Mouse (Mus musculus): ENCODE measurements around the gene Serpina3f. TPM values are rescaled to one million over a fixed set of nuclear protein-coding genes. Genes with fewer than 3 reads are reported as not detected.
"Not testable (repeated sequence)": the region's sequence is repeated elsewhere in the genome, so short reads cannot be mapped to it uniquely, and the experiment has no call there.

The Serpina3f gene
- polyA plus RNA-seq, 1 experiment from 2014 or later, result 0.06 TPM

DNA sequence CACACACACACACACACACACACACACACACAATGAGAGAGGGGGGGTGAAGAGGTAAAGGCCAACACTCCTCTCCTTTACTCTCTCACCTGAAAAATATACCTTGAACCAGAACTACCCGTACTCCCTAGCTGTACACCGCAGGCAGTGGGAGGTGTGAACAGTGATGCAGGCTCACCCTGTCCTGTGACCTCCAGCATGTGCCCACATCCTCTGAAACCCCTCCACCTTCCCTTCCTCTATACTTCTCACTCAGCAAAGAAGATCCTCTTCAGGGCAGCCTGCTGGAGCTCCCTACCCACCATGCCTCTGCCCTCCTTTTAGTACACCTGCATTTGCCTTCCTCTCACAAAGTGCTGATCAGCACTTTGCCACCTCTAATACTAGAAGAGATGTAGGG lies 4.5 kb upstream of the Serpina3f start:
- WGBS, result 86% methylated on average over 2 of the region's 2 CpGs
- no peak for ATAC-seq (ENCODE audit: low read depth)
- no peaks in the 10 kb centered on the region for H3K4me1 ChIP-seq (replicated peaks; ENCODE audit: control insufficient read depth, insufficient read depth, low read length)

DNA sequence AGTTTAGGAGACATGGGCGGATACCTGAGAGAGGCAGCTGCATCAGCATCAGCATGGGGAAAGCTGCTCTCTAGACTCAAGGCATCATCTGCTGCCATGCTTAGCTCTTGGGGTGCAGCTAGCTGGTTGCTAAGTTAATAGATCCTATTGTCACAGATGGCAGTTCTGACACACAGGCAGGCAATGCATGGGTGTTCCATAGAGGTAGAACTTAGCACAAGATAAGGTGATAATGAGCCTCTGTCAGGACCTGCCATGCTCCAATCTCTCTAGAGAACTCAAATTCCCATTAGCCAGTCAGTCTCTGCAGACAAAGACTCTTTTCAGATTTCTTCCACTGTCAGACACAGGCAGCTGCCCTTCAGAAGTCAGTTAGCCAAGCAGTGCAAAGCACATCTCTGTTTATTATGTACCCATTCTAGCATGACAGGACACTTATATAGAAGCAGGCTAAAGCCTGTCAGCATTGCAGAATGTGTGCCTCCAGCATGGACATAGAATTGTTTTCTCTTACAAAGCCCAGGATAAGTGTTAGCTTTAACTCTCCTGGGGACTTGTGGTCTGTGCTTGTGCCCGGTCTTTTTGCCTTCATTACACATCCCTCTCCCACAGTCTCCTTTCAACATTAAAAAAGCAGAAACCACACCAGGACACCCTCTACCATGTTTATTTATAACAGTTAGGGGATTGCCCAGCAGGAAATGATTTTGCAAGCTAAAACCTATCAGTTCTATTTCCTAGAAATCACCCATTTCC lies 477 bp upstream of the Serpina3f start:
- Histone ChIP-seq H3K9me3 (ENCODE audit: control insufficient read depth, low read length) (no peaks in the 10 kb centered on the region), H3K36me3 (ENCODE audit: control insufficient read depth, insufficient read depth, low read length) (no peaks in the 10 kb centered on the region), H3K4me2 (ENCODE audit: low read depth, low read length) (no peak overlapping the region), H3K9ac (ENCODE audit: low read length) (no peak overlapping the region), H3K4me3 (ENCODE audit: low read length) (no peak overlapping the region), H3K27ac (ENCODE audit: low read length) (no peak overlapping the region), H3K27me3 (ENCODE audit: control insufficient read depth, insufficient read depth, low read depth, low read length) (no peaks in the 10 kb centered on the region), H3K4me1 (replicated peaks; ENCODE audit: control insufficient read depth, insufficient read depth, low read length) (no peaks in the 10 kb centered on the region)
- no peak for ATAC-seq (ENCODE audit: low read depth)
- WGBS, result 52% methylated on average over 2 of the region's 2 CpGs

More for the DNA sequence above, 4.5 kb upstream of the Serpina3f start:
- H3K36me3 ChIP-seq (ENCODE audit: control insufficient read depth, insufficient read depth, low read length), result no peaks in the 10 kb centered on the region
- no peak overlapping the region for H3K4me3 ChIP-seq (ENCODE audit: low read length)
- no peaks in the 10 kb centered on the region for H3K27me3 ChIP-seq (ENCODE audit: control insufficient read depth, insufficient read depth, low read depth, low read length)
- H3K27ac ChIP-seq (ENCODE audit: low read length), result no peak overlapping the region
- no peak overlapping the region for H3K4me2 ChIP-seq (ENCODE audit: low read depth, low read length)
- no peaks in the 10 kb centered on the region for H3K9me3 ChIP-seq (ENCODE audit: control insufficient read depth, low read length)
- H3K9ac ChIP-seq (ENCODE audit: low read length), result no peak overlapping the region

DNA sequence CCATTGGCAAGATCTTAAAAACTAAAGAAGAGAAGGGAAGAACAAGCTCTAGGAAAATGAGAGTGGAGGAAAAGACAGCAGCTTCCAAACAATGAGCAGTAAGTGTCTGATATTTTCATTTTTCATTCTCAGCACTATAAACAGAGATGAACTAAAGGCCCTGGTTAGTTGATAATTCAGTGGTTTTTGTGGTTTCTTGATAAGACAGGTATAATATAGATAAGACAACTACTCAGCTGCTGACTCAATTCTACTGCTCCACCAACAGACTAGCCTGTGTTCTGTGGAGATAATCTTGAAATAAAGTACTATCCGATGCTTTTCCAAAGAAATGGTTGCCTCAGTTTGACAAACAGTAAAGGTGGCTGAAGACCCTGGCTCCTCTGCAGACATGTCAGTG lies 905 bp downstream of the Serpina3f start:
- 77% methylated on average over 1 of the region's 1 CpGs for WGBS
- ATAC-seq (ENCODE audit: low read depth), result no peak

DNA sequence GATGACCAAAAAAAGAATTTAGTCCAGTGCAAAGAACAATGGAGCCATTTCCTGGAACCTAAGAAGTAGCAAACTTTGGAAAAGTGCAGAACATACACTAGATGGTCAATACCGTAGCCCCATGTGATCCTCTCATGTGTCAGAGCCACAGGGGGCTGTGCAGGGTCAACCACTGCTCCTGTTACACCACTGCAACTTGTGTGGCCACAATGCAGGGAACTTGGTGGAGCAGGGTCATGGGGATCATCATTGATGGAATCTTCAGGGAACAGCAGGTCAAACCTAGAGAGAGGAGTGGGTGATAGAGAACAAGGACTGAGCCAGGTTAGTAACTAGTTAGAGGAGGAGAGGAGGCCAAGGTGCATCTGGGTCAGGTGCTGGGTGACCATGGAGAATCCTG lies 7.3 kb downstream of the Serpina3f start:
- Histone ChIP-seq H3K4me1 (replicated peaks; ENCODE audit: control insufficient read depth, insufficient read depth, low read length) (no peaks in the 10 kb centered on the region), H3K4me3 (ENCODE audit: low read length) (no peak overlapping the region), H3K27me3 (ENCODE audit: control insufficient read depth, insufficient read depth, low read depth, low read length) (no peaks in the 10 kb centered on the region), H3K36me3 (ENCODE audit: control insufficient read depth, insufficient read depth, low read length) (no peaks in the 10 kb centered on the region), H3K9ac (ENCODE audit: low read length) (no peak overlapping the region), H3K9me3 (ENCODE audit: control insufficient read depth, low read length) (no peaks in the 10 kb centered on the region), H3K27ac (ENCODE audit: low read length) (no peak overlapping the region), H3K4me2 (ENCODE audit: low read depth, low read length) (no peak overlapping the region)
- ATAC-seq (ENCODE audit: low read depth), result no peak
- 68% methylated on average over 1 of the region's 1 CpGs for WGBS

More for the DNA sequence above, 905 bp downstream of the Serpina3f start:
- Histone ChIP-seq H3K4me2 (ENCODE audit: low read depth, low read length) (no peak overlapping the region), H3K36me3 (ENCODE audit: control insufficient read depth, insufficient read depth, low read length) (no peaks in the 10 kb centered on the region), H3K9me3 (ENCODE audit: control insufficient read depth, low read length) (no peaks in the 10 kb centered on the region), H3K27me3 (ENCODE audit: control insufficient read depth, insufficient read depth, low read depth, low read length) (no peaks in the 10 kb centered on the region), H3K4me3 (ENCODE audit: low read length) (no peak overlapping the region), H3K4me1 (replicated peaks; ENCODE audit: control insufficient read depth, insufficient read depth, low read length) (no peaks in the 10 kb centered on the region), H3K27ac (ENCODE audit: low read length) (no peak overlapping the region), H3K9ac (ENCODE audit: low read length) (no peak overlapping the region)

- H3K9me3 ChIP-seq (ENCODE audit: control insufficient read depth, low read length), result no peaks in the 10 kb centered on the region
- no peak overlapping the region for H3K4me3 ChIP-seq (ENCODE audit: low read length)
- H3K36me3 ChIP-seq (ENCODE audit: control insufficient read depth, insufficient read depth, low read length), result no peaks in the 10 kb centered on the region
- no peak overlapping the region for H3K4me2 ChIP-seq (ENCODE audit: low read depth, low read length)
- H3K27me3 ChIP-seq (ENCODE audit: control insufficient read depth, insufficient read depth, low read depth, low read length), result no peaks in the 10 kb centered on the region
- 51% methylated on average over 1 of the region's 1 CpGs for WGBS
- H3K9ac ChIP-seq (ENCODE audit: low read length), result no peak overlapping the region
- no peak for ATAC-seq (ENCODE audit: low read depth)
- no peaks in the 10 kb centered on the region for H3K4me1 ChIP-seq (replicated peaks; ENCODE audit: control insufficient read depth, insufficient read depth, low read length)
- no peak overlapping the region for H3K27ac ChIP-seq (ENCODE audit: low read length)
Observed at GRCm38 (mm10) chr12:104223690-104224089, 9.3 kb downstream of the Serpina3f start.

GRCm38 (mm10) chr12:104224598-104225300 lies 10.4 kb downstream of the Serpina3f start:
- H3K27me3 ChIP-seq (ENCODE audit: control insufficient read depth, insufficient read depth, low read depth, low read length), result no peaks in the 10 kb centered on the region
- H3K9me3 ChIP-seq (ENCODE audit: control insufficient read depth, low read length), result no peaks in the 10 kb centered on the region
- no peak for ATAC-seq (ENCODE audit: low read depth)
- H3K9ac ChIP-seq (ENCODE audit: low read length), result no peak overlapping the region
- no peak overlapping the region for H3K4me2 ChIP-seq (ENCODE audit: low read depth, low read length)
- no peak overlapping the region for H3K4me3 ChIP-seq (ENCODE audit: low read length)
- no peak overlapping the region for H3K27ac ChIP-seq (ENCODE audit: low read length)
- no peaks in the 10 kb centered on the region for H3K36me3 ChIP-seq (ENCODE audit: control insufficient read depth, insufficient read depth, low read length)
- 57% methylated on average over 7 of the region's 7 CpGs for WGBS
- no peaks in the 10 kb centered on the region for H3K4me1 ChIP-seq (replicated peaks; ENCODE audit: control insufficient read depth, insufficient read depth, low read length)

DNA sequence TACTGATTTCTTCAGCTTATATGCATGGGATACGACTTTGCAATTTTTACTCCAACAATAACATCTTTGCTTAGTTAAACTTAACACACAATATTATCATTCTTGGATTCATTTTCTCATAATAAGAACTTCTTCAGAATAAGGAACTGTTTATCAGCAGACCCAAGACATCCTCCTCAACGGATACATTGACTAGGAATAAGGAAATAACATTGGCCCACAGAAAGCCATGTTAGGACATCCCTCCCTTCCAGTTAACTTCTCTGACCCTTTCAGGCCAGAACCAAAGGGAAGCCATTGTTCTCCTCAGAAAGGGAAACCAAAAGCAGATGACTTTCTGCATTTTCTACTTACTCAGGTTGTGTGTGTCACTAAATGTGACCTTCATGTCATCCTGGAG lies 16.4 kb downstream of the Serpina3f start:
- no peak overlapping the region for H3K27ac ChIP-seq (ENCODE audit: low read length)
- WGBS, result 57% methylated on average over 2 of the region's 2 CpGs
- no peak for ATAC-seq (ENCODE audit: low read depth)
- no peaks in the 10 kb centered on the region for H3K27me3 ChIP-seq (ENCODE audit: control insufficient read depth, insufficient read depth, low read depth, low read length)
- H3K4me2 ChIP-seq (ENCODE audit: low read depth, low read length), result no peak overlapping the region
- no peaks in the 10 kb centered on the region for H3K36me3 ChIP-seq (ENCODE audit: control insufficient read depth, insufficient read depth, low read length)
- H3K4me1 ChIP-seq (replicated peaks; ENCODE audit: control insufficient read depth, insufficient read depth, low read length), result no peaks in the 10 kb centered on the region
- H3K9me3 ChIP-seq (ENCODE audit: control insufficient read depth, low read length), result no peaks in the 10 kb centered on the region
- H3K4me3 ChIP-seq (ENCODE audit: low read length), result no peak overlapping the region
- H3K9ac ChIP-seq (ENCODE audit: low read length), result no peak overlapping the region

DNA sequence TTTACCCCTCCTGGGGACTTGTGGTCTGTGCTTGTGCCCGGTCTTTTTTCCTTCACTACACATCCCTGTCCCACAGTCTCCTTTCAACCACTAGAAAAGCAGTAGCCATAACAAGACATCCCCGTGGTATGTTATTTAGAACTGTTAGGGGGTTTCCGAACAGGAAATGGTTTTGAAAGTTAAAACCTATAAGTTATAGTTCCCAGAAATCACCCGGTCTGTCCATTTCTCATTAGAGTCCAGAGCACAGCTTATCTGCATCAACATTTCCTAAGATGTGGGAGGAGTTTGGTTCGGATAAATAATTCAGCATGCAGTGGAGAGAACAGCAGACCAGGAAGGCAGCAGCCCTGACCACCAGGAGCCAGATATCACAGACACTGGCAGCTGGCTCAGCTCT lies 21.6 kb downstream of the Serpina3f start, which contains the start of gene Serpina3g:
Gene Serpina3g (plus strand): TSS at position 331 of the 400 bp plus-strand sequence.
- Histone ChIP-seq H3K4me3 (ENCODE audit: low read length) (no peak within 1 kb of the TSS), H3K27me3 (ENCODE audit: control insufficient read depth, insufficient read depth, low read depth, low read length) (no peaks in the 10 kb centered on the region), H3K9me3 (ENCODE audit: control insufficient read depth, low read length) (no peaks in the 10 kb centered on the region), H3K36me3 (ENCODE audit: control insufficient read depth, insufficient read depth, low read length) (no peaks in the 10 kb centered on the region), H3K4me2 (ENCODE audit: low read depth, low read length) (no peak within 1 kb of the TSS), H3K9ac (ENCODE audit: low read length) (no peak within 1 kb of the TSS), H3K27ac (ENCODE audit: low read length) (no peak within 1 kb of the TSS), H3K4me1 (replicated peaks; ENCODE audit: control insufficient read depth, insufficient read depth, low read length) (no peaks in the 10 kb centered on the region)
- no peak for ATAC-seq (ENCODE audit: low read depth)
- WGBS, result 35% methylated on average over 5 of the region's 5 CpGs

- ATAC-seq (ENCODE audit: low read depth); H3K4me3 ChIP-seq (ENCODE audit: low read length); H3K4me1 ChIP-seq (replicated peaks; ENCODE audit: control insufficient read depth, insufficient read depth, low read length); H3K9me3 ChIP-seq (ENCODE audit: control insufficient read depth, low read length); H3K9ac ChIP-seq (ENCODE audit: low read length); H3K27me3 ChIP-seq (ENCODE audit: control insufficient read depth, insufficient read depth, low read depth, low read length); H3K27ac ChIP-seq (ENCODE audit: low read length); H3K36me3 ChIP-seq (ENCODE audit: control insufficient read depth, insufficient read depth, low read length); H3K4me2 ChIP-seq (ENCODE audit: low read depth, low read length): not testable (repeated sequence)
- 75% methylated on average over 1 of the region's 1 CpGs for WGBS
Observed at GRCm38 (mm10) chr12:104238048-104238447, 23.7 kb downstream of the Serpina3f start.

All from lung, embryonic 16.5 days (tissue).